Mouse (Mus musculus): ENCODE measurements around the gene Ppp2r5d. TPM values are rescaled to one million over a fixed set of nuclear protein-coding genes. Genes with fewer than 3 reads are reported as not detected.

Gene Ppp2r5d
- total RNA-seq, 2 experiments from 2014 or later, result 33.2 to 34.9 TPM

DNA sequence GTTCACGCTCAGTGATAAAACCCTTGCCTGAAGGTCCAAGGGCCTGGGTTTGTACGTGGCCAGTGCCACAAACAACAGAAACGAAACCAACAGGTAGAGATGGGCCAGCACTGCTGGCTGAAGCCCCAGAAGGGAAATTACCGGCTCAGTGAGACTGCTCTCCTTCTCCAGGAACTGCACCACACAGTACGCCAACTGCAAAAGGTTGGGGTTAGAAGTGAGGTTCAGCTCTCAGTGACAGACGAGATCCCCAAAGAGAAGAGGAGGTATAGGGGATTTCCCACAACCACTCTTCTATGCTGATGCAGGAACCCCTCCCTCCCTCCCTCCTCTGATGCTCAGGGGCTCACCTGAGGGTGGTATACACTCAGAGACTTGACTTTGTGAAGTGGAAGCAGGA, 19.0 kb downstream of the Ppp2r5d start:
- DNase-seq (ENCODE audit: low spot score), result no peak
- intact Hi-C loops (cut with DNase I), result loop anchor here (2.0 kb wide), 1 partner anchor 17 kb away; no protein-coding TSS in a partner anchor

GRCm38 (mm10) chr17:46682654-46683389, 22.1 kb downstream of the Ppp2r5d start:
- intact Hi-C loops (cut with DNase I), result no loop called here
- DNase-seq (ENCODE audit: low spot score), result no peak

DNA sequence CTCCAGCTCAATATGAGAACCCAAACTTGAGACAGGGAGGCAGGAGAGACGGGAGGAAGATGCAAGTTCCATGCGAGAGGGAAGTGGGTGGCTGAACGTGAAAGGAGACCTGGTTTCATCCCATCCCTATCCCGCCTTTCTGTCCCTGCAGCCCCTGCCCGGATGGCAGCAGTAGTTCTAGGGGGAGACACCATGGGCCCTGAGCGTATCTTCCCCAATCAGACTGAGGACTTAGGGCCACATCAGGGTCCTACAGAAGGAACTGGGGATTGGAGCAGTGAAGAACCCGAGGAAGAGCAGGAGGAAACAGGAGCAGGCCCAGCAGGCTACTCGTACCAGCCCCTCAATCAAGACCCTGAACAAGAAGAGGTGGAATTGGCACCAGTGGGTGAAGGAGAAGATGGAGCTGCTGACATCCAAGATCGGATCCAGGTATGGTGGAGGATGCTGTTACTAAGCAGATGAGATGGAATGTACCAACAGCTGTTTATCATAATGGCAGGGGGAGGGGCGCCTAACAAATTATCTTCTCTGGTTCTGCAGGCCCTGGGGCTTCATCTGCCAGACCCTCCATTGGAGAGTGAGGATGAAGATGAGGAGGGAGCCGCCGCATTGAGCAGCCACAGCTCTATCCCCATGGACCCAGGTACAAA, 23.3 kb downstream of the Ppp2r5d start:
- intact Hi-C loops (cut with DNase I), result loop anchor here (2.0 kb wide), 2 partner anchors 33 kb away; no protein-coding TSS in a partner anchor
- no peak for DNase-seq (ENCODE audit: low spot score)

GRCm38 (mm10) chr17:46680760-46681373, 24.0 kb downstream of the Ppp2r5d start, which contains the start of gene Klhdc3:
Gene Klhdc3 (minus strand): TSS chr17:46680914.
- intact Hi-C loops (cut with DNase I), result loop anchor here (2.0 kb wide), 2 partner anchors 32 to 34 kb away; no protein-coding TSS in a partner anchor
- peak; percentile 95 for DNase-seq (ENCODE audit: low spot score)

GRCm38 (mm10) chr17:46679843-46680759, 24.8 kb downstream of the Ppp2r5d start:
- no peak for DNase-seq (ENCODE audit: low spot score)
- intact Hi-C loops (cut with DNase I), result loop anchor here (2.0 kb wide), 2 partner anchors 31 to 35 kb away; no protein-coding TSS in a partner anchor

- no peak for DNase-seq (ENCODE audit: low spot score)
- intact Hi-C loops (cut with DNase I), result no loop called here
Measured at GRCm38 (mm10) chr17:46678911-46679310, 26.0 kb downstream of the Ppp2r5d start.

DNA sequence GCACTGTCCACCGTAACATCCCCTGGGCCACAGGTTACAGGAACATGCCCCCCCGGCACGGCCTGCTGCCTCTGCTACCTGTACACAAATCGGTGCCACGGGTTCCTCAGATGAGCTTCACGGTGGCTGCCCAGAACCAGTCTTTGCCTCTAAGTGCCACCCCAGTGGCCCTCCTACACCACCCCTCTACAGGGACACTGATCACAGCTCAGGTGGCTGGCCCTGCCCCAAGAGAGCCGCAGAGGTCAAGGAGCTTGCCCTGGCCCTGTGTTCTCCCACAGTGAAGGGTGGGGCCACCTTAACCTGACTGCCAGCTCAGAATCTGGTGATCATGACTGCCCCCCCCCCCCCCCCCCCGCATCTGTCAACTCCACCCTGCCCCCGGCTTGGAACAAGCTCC, 26.5 kb downstream of the Ppp2r5d start, which contains the start of gene Mea1:
Gene Mea1, plus strand, starts transcription at position 378 of the 400 bp plus-strand sequence.
- DNase-seq (ENCODE audit: low spot score), result no peak
- intact Hi-C loops (cut with DNase I), result no loop called here

DNA sequence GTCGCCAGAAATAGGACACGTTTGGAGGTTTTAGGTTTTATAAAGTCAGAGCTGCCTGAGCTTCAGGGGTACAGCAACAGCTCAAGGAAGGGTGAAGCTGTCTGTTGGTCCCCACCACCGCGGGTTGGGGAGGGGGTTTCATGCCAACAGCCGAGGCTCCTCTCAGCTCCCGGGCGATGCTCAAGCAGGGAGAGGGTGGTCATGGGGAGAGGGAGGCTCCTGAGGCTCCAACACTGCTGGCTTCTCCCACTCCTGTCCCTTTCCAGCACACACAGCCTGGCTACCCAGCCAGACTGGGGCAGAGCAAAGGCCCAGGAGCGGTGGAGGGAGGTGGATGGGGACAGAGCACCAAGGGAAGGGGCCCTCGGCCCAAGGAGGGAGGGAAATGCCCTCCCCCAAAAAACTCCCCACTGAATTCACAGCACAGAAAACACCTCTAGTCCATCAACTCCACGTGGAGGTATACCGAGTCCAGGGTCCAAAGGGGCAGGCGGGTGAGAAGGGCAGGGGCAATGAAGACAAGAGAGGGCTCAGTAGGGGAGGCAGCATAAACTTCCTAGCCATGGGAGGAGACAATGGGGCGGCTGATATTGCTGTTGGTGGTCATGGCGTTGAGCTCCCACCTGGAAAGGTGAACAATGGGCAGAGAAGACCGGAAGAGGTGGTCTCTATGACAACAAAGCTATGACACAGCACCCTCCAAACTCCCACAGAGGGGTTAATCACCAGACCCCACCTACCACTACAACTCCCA, 30.2 kb downstream of the Ppp2r5d start:
- intact Hi-C loops (cut with DNase I), result no loop called here
- DNase-seq (ENCODE audit: low spot score), result no peak

- peak; percentile 85 for DNase-seq (ENCODE audit: low spot score)
- intact Hi-C loops (cut with DNase I), result no loop called here
Measured at GRCm38 (mm10) chr17:46673850-46674529, 30.9 kb downstream of the Ppp2r5d start, which contains the start of gene Rrp36. Gene Rrp36 (minus strand): TSS chr17:46674352.

DNA sequence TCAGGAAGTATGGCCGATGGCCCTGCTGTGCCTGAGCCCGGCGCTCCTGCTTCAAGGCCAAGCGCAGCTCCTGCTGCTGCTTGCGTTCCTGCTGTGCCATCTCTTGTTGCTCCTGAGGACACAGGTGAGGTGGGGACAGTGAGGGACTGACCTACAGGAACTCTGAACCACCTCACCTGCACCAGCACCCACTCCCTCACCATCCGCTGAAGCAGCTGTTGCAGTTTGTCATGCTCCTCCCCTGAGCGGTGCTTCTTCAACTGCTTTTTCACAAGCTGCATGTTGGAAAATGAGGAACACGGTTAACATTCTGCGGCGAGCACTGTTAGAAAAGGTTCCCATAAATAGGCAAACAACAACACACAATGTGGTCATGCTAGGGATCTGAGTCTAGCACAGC, 35.0 kb downstream of the Ppp2r5d start:
- DNase-seq (ENCODE audit: low spot score), result no peak
- intact Hi-C loops (cut with DNase I), result no loop called here

DNA sequence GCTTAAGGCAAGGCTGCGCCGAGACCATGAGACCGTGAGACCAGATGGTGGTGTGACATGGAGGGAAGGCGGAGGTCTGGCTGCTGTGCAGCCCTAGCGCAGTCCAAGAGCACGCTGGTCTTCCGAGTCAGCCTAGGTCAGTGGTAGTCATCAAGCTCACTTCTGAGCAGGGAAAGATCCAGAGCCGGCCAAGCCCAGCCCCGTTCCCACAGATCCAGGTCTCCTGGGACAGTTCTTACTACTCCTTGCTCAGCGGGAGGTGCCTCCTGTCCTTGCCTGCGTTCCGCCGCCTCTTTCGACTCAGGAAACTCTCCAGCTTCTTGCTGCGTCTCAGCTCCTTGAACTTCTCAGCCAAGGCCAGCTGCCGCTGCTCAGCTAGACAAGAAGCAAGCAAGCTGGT, 37.2 kb downstream of the Ppp2r5d start:
- intact Hi-C loops (cut with DNase I), result no loop called here
- DNase-seq (ENCODE audit: low spot score), result peak; percentile 28

GRCm38 (mm10) chr17:46662730-46663129, 42.2 kb downstream of the Ppp2r5d start:
- DNase-seq (ENCODE audit: low spot score), result no peak
- intact Hi-C loops (cut with DNase I), result no loop called here

- DNase-seq (ENCODE audit: low spot score), result no peak
- intact Hi-C loops (cut with DNase I), result no loop called here
Measured at GRCm38 (mm10) chr17:46661981-46662380, 42.9 kb downstream of the Ppp2r5d start.

- no peak for DNase-seq (ENCODE audit: low spot score)
- intact Hi-C loops (cut with DNase I), result no loop called here
Measured at GRCm38 (mm10) chr17:46661351-46661750, 43.6 kb downstream of the Ppp2r5d start.

- DNase-seq (ENCODE audit: low spot score), result no peak
- intact Hi-C loops (cut with DNase I), result no loop called here
Measured at GRCm38 (mm10) chr17:46656054-46656453, 48.9 kb downstream of the Ppp2r5d start.

DNA sequence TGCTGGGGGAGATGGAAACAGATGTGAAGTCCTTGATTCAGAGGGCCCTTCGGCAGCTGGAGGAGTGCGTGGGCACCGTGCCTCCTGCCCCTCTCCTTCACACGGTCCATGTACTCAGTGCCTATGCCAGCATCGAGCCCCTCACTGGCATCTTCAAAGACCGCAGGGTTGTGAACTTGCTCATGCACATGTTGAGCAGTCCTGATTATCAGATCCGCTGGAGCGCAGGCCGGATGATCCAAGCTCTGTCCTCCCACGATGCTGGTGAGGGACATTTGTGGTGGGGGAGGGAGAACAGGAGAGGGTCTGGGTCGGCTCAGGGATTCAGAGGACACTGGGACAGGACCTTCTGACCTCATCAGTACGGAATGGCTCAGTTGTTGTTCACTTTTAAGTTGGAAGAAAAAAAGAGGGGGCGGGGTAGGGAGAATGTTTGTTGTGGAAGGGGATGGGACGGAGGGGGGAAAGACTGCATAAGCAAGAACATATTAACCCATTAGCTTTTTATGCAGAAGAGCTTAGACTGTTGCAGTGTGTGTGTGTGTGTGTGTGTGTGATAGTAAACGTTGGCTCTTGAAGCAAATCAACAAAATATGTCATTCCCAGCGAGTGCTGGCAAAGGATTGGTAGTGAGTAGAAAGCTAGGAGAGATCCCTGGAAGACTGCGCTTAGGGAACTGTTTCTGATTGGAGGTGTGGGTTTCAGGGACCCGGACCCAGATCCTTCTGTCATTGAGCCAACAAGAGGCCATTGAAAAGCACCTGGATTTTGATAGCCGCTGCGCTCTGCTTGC, 53.0 kb downstream of the Ppp2r5d start:
- intact Hi-C loops (cut with DNase I), result no loop called here

DNA sequence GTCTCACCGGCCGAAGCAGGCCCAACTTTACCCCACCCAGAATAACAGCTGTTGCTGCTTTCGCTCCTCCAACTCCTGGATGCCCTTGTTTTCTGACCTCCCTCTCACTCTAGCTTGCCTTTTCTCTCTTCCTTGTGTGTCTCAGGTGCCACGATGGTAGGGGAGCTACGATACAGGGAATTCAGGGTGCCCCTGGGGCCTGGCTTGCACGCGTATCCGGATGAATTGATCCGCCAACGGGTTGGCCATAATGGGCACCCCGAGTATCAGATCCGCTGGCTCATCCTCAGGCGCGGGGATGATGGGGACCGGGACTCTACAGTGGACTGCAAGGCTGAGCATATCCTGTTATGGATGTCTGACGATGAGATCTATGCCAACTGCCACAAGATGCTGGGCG, 53.6 kb downstream of the Ppp2r5d start:
- intact Hi-C loops (cut with DNase I), result no loop called here
- DNase-seq (ENCODE audit: low spot score), result no peak

More for the DNA sequence above, 53.0 kb downstream of the Ppp2r5d start:
- no peak for DNase-seq (ENCODE audit: low spot score)
